Mouse (Mus musculus) MN1 (cell line): ENCODE measurements around the gene Nipsnap2.
"Not testable (repeated sequence)": the region's sequence is repeated elsewhere in the genome, so short reads cannot be mapped to it uniquely, and the experiment has no call there.

Experiments used
- DNase-seq: peaks from one replicate; pipeline ENCODE4 v3.0.0-alpha.2; 2016; ENCODE audit warnings: low spot score

Gene Nipsnap2

GRCm38 (mm10) chr5:129724834-129725773 is at the start of gene Nipsnap2:
Gene Nipsnap2 (plus strand): TSS chr5:129725063.
- peak; percentile 94 for DNase-seq

GRCm38 (mm10) chr5:129685141-129685540 is 39.7 kb upstream of the Nipsnap2 start:
- DNase-seq: not testable (repeated sequence)

DNA sequence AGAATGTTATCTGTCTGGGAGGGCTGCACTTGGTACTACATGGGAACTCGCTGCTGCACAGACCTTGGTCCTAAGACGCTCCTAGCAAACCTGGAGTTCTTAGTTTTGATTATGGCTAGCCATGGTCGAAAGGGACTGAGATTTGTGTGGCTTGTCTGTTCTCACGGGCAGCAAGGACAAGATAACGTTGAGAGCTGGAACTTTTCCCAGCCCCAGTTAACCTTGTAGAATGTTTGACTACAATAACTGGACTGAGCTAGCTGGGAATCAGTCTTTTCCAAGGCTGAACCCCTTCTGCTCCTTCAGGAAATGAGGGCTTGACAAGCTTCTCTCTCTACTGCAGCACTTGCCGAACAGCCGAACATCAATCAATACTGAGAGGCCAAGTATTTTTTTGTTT is 37.2 kb upstream of the Nipsnap2 start:
- no peak for DNase-seq

DNA sequence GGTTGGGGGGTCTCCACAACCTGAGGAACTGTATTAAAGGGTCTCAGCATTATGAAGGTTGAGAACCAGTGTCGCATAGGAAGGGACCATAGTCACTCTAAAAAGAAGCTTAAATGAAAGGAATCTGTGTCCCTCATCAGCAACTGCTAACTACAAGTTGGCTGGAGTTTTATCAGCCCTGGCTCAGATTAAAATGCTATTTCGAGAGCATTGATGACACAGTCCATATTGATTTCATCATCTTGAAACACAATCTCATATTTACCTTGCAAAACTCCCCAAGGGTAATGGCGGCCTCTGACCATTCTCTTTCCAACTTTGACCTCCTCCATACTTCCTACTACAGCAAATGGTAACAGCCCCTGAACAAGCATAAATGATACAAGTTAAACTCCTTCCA is 34.3 kb upstream of the Nipsnap2 start:
- no peak for DNase-seq

DNA sequence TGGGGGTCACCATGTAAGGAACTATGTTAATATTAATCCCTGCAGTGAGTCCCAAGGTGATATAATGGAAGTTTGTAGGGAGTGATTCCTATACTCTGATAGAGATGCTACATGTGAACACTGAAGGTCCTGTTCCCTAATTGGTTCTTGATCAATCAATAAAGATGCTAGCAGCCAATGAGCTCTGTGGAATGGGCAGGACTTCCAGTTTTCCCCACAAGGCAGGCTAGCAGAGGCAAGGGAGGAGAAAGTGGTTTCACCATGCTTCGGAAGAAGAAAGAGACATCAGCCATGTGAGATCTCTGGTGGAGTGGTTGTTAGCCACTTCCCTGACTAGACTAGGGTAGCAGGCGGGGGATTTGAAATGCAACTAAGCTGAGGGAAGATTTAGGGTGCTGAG is 24.4 kb upstream of the Nipsnap2 start:
- DNase-seq: no peak

DNA sequence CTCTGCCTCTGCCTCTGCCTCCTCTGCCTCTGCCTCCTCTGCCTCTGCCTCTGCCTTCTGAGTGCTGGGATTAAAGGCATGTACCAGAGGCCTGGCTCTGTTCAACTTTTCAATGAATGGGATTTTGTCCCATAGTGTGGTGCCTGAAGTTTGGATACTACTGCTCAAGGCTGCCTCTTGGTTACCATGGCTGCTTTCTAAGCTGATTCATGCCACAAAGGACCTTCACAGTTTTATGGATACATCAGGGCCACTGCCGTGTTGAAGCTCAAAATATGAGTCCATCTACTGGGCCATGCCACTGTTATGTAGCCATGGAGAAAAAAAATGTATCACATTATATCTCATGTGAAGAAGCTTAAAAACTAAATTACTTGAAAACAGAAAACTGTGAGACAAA is 23.2 kb upstream of the Nipsnap2 start:
- DNase-seq: no peak

- no peak for DNase-seq
Observed at GRCm38 (mm10) chr5:129703368-129703767, 21.5 kb upstream of the Nipsnap2 start.

DNA sequence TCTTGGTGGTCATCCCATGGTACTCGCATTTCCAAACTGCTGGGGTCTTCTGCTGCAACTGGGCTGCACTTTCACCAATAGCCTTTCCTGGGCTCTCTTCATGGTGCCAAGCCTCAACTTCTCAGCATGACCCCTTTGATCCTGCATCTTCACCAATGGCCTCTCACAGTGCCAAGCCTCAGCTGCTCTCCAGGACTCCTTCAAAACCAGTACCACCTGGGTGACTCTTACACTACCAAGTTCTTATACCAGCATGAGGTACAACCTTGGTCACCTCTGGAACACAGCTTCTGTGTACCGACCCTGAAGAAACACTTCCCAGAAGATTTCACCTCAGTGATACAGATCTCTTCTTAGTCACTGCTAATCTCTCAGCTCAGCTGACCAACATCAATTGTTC is 16.5 kb upstream of the Nipsnap2 start, which contains the start of gene Sept14:
Gene Sept14, minus strand, starts transcription at position 101 of the 400 bp plus-strand sequence.
- no peak for DNase-seq

GRCm38 (mm10) chr5:129715326-129715861 is 9.5 kb upstream of the Nipsnap2 start, which contains the start of gene Mrps17:
Gene Mrps17 (plus strand): TSS chr5:129715497.
- DNase-seq: peak; percentile 98

DNA sequence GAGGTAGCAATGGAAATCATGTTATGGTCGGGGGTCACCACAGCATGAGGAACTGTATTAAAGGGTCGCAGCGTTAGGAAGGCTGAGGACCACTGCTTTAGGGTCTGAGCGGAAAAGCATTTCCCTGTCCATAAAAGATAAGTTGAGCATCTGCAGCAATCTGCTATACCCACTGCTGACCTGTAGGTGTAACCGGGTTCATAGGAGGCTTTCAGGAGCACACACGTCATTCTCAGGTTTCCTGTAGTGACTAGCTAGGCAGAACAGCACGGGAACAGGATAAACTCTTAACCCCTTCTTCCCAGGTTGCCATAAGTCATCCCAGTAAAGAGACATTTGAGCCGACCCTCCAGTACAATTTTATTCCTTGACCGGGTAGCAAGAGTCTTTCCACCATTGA is 7.8 kb upstream of the Nipsnap2 start:
- no peak for DNase-seq

- no peak for DNase-seq
Observed at GRCm38 (mm10) chr5:129720176-129720575, 4.7 kb upstream of the Nipsnap2 start.

DNA sequence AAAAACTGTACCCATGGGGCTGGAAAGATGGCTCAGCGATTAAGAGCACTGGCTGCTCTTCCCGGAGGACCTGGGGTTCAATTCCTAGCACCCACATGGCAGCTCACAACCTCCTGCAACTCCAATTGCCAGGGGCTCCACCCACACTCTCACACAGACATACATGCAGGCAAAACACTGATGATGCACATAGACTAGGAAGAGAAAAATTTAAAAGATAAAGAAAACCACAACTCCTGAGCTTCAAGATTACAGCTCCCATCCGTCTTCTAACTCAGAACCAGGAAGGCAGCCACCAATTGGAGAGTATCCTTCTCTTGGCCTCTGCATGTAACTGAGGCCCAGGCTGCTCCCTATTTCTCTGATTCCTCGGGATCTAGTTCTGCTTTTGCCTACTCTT is 595 bp upstream of the Nipsnap2 start:
- DNase-seq: no peak

DNA sequence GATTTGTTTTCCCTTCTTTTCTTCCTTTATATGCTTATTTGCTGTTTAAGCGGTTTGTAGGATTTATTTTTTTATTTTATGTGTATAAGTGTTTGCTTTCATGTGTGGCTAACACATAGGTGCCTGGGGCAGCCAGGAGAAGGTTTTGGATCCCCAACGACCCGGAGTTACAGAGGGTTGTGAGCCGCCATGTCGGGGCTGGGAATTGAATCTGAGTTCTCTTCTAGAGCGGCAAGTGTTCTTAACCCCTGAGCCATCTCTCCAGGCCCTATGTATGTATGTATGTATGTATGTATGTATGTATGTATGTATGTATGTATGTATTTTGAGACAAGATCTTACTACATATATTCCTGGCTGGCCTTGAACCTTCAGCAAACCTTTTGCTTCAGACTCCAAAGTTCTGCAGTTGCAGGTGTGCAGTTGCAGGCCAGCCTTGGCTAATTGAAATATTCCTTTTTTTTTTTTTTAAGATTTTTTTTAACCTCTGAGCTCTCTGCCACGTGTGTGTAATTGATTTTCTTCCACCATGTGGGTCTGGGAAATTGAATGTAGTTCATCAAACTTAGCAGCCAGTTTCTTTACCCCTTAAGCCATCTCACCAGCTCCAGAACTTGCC is 1.0 kb downstream of the Nipsnap2 start:
- no peak for DNase-seq

DNA sequence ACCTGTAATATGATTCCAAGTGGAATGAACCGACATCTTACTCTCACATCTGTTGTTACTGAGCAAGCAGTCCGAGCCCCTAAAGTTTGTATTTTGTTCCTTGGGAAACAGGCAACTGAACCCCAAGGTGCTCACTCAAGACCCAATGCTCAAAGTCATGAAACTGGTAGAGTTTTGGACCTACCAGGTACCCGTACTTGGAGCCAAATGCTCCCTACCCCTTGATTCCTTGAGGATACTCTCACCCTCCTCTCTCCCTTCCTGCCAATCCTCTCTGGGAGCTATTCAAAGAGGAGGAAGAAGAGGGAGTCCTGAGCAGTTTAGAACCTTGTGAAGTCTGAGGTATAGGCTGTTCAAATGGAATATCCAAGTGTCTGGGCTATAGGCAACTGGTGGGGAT is 1.9 kb downstream of the Nipsnap2 start:
- DNase-seq: no peak

- DNase-seq: no peak
Observed at GRCm38 (mm10) chr5:129729286-129729685, 4.4 kb downstream of the Nipsnap2 start.

- DNase-seq: peak; percentile 72
Observed at GRCm38 (mm10) chr5:129730344-129730743, 5.5 kb downstream of the Nipsnap2 start.

- DNase-seq: no peak
Observed at GRCm38 (mm10) chr5:129731021-129731420, 6.2 kb downstream of the Nipsnap2 start.

GRCm38 (mm10) chr5:129740976-129741375 is 16.1 kb downstream of the Nipsnap2 start:
- no peak for DNase-seq

- no peak for DNase-seq
Observed at GRCm38 (mm10) chr5:129742903-129743488, 18.1 kb downstream of the Nipsnap2 start.

DNA sequence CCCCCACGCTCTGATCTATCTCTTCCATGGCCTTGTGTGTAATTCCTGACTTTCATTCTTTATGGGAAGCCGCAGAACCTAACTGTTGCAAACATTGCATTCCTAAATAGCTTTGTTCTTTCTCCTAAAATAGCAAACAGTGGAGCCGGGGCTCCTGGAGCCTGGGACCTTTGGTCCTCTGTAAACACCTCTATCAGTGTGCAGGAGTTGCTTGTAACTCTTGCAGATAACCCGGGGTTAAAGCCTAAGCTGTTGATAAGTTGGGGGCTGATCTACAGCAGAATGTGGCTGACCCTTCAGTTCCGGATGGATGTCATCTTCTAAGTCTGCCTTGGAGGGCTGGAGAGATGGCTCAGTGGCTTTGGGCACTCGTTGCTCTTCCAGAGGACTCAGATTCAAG is 19.2 kb downstream of the Nipsnap2 start:
- DNase-seq: no peak

GRCm38 (mm10) chr5:129756886-129757285 is 32.0 kb downstream of the Nipsnap2 start:
- DNase-seq: no peak

DNA sequence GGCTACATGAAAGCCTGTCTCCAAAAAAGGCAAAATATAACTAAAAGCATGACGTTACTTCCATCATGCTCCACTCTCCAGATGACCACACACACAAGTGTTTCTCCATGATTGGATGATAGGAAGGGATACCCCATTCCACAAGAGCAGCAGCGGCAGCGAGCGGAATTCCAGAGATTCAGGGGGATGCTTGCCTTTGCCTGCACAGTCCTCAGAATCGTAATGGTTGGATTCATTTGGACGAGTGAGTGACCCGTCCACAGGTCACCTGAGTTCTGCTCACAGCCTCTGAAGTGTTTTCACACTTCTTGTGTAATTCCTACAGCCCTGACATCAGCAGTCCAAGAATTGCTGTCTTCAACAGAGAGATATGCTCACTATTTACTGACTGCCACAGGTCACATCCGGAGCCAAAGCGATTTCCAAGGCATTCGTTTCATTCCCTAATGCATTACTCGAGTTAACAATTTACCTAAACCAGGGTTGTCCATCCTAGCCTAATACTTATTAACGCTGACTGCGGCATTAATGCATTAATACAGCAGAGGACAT is 35.1 kb downstream of the Nipsnap2 start:
- no peak for DNase-seq
